Mouse (Mus musculus): ENCODE measurements around the gene Klhl1.

GRCm38 (mm10) chr14:96065884-96066283 lies 453.0 kb downstream of the Klhl1 start:
- TF ChIP-seq CTCF (IDR thresholded peaks at IDR 0.05; ENCODE audit: extremely low read depth, insufficient read length, insufficient replicate concordance, low read depth, low read length) (no peak), POLR2A (IDR thresholded peaks at IDR 0.05; ENCODE audit: low read depth, low read length) (no peak)
